ENCODE assay signal across 11 mouse cellular contexts in the genomic region with DNA sequence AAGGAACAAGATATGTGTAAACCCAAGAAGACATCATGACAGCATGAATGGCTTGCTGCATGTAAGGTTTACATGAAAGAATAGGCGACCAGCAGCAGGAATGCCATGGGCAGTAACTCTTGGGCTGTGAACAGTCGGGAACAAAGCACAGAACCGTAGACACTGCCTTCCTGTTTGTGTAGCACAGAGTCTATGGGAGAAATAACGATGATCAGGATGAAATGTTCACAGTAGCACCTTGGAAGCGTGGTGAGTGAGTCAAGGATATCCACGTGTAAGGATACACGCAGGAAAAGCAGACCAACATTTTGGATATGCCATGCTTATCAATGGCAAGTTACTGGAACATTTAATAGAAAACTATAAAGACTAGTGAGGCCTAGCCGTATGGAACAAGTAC. TPM values are rescaled to one million over a fixed set of nuclear protein-coding genes. Genes with fewer than 3 reads are reported as not detected.
DNase-seq lines count a peak whose midpoint lies in the region; ATAC-seq lines count a peak whose summit lies in the region.
"Had no signal": no experiment of that assay in that cellular context is flagged by ENCODE, and none has a peak within 500 bp of the region (broad histone marks: within the 10 kb centered on the region; RNA-seq: fewer than 3 reads in every experiment).

No protein-coding gene starts in this region.

- H3K4me1 ChIP-seq in midbrain, embryonic 12.5 days = peaks cover 8% of the 10 kb centered on the region
- peaks cover 7% of the 10 kb centered on the region; the same call in 1 of the 2 replicates for H3K4me1 ChIP-seq in midbrain, embryonic 11.5 days (ENCODE audit: control insufficient read depth, insufficient read depth, low read length)
- peaks cover 17% of the 10 kb centered on the region for H3K4me1 ChIP-seq in hindbrain, embryonic 15.5 days (replicated peaks)
- H3K4me1 ChIP-seq in neural tube, embryonic 14.5 days (ENCODE audit: control insufficient read depth, insufficient read depth, low read length) = peaks cover 12% of the 10 kb centered on the region

- no peak for ATAC-seq in midbrain, embryonic 12.5 days (ENCODE audit: low FRiP score, low read depth)
- no peak for ATAC-seq in midbrain, embryonic 11.5 days (ENCODE audit: low FRiP score)
- ATAC-seq in hindbrain, embryonic 15.5 days (ENCODE audit: low FRiP score, low read depth) = no peak
- no peak for ATAC-seq in neural tube, embryonic 14.5 days (ENCODE audit: low read depth)

- 0 out of 2 replicates have a peak overlapping the region, but pooled peaks have one; percentile 9 for H3K4me2 ChIP-seq in midbrain, embryonic 12.5 days (replicated peaks)
- H3K4me2 ChIP-seq in midbrain, embryonic 11.5 days = no peak overlapping the region
- peak overlapping the region; percentile 70 for H3K4me2 ChIP-seq in hindbrain, embryonic 15.5 days
- H3K4me2 ChIP-seq in neural tube, embryonic 14.5 days (ENCODE audit: low read depth, low read length) = peak overlapping the region; percentile 31

- no peak overlapping the region for H3K27ac ChIP-seq in midbrain, embryonic 12.5 days (replicated peaks)
- no peak overlapping the region for H3K27ac ChIP-seq in midbrain, embryonic 11.5 days (ENCODE audit: low read depth, low read length)
- H3K27ac ChIP-seq in hindbrain, embryonic 15.5 days (replicated peaks) = no peak overlapping the region
- H3K27ac ChIP-seq in neural tube, embryonic 14.5 days (ENCODE audit: low read depth, low read length) = no peak overlapping the region

- intact Hi-C loops in heart, postnatal 14 days (cut with DNase I) = loop anchor here (5.0 kb wide), 3 partner anchors 48 to 112 kb away; a partner anchor contains a TSS
- intact Hi-C loops in left cerebral cortex, postnatal 25 days (cut with DNase I) = loop anchor here (5.0 kb wide), 1 partner anchor 112 kb away; a partner anchor contains a TSS

- no peaks in the 10 kb centered on the region for H3K36me3 ChIP-seq in midbrain, embryonic 12.5 days
- no peaks in the 10 kb centered on the region for H3K36me3 ChIP-seq in midbrain, embryonic 11.5 days (ENCODE audit: control insufficient read depth, insufficient read depth, low read length)
- H3K36me3 ChIP-seq in hindbrain, embryonic 15.5 days = no peaks in the 10 kb centered on the region
- H3K36me3 ChIP-seq in neural tube, embryonic 14.5 days (ENCODE audit: control insufficient read depth, insufficient read depth, low read length) = no peaks in the 10 kb centered on the region
- H3K36me3 ChIP-seq: G1E had no signal

- peaks cover 7% of the 10 kb centered on the region for H3K27me3 ChIP-seq in midbrain, embryonic 12.5 days
- H3K27me3 ChIP-seq in midbrain, embryonic 11.5 days (ENCODE audit: control insufficient read depth, insufficient read depth, low read length) = no peaks in the 10 kb centered on the region; the same call in 1 of the 2 replicates
- no peaks in the 10 kb centered on the region for H3K27me3 ChIP-seq in hindbrain, embryonic 15.5 days
- no peaks in the 10 kb centered on the region for H3K27me3 ChIP-seq in neural tube, embryonic 14.5 days (ENCODE audit: control insufficient read depth, insufficient read depth, low read length)

- DNase-seq in heart, adult 11 months = peak; percentile 86
- no peak for DNase-seq in heart, postnatal 14 days
- no peak for DNase-seq in midbrain, embryonic 11.5 days (ENCODE audit: low spot score, missing footprints)
- DNase-seq in retina, postnatal 1 day = no peak
- no peak for DNase-seq in left cerebral cortex, postnatal 25 days (ENCODE audit: low spot score in 2 of 2)
- DNase-seq: cerebellum, postnatal 25 days; thymus, postnatal 36 days had no signal

- no peak overlapping the region for H3K4me3 ChIP-seq in midbrain, embryonic 12.5 days
- H3K4me3 ChIP-seq in midbrain, embryonic 11.5 days (ENCODE audit: low read depth, low read length) = no peak overlapping the region
- 0 out of 2 replicates have a peak overlapping the region, but pooled peaks have one; percentile 13 for H3K4me3 ChIP-seq in hindbrain, embryonic 15.5 days
- H3K4me3 ChIP-seq in neural tube, embryonic 14.5 days (ENCODE audit: low read depth, low read length) = no peak overlapping the region

- no peak overlapping the region for H3K9ac ChIP-seq in midbrain, embryonic 12.5 days (replicated peaks)
- H3K9ac ChIP-seq in midbrain, embryonic 11.5 days (ENCODE audit: low read length) = no peak overlapping the region
- H3K9ac ChIP-seq in hindbrain, embryonic 15.5 days = no peak overlapping the region
- no peak overlapping the region for H3K9ac ChIP-seq in neural tube, embryonic 14.5 days (replicated peaks; ENCODE audit: low read depth, low read length)

- WGBS in midbrain, embryonic 12.5 days = 73% methylated on average over 8 of the region's 8 CpGs
- WGBS in midbrain, embryonic 11.5 days = 72% methylated on average over 8 of the region's 8 CpGs
- 52% methylated on average over 8 of the region's 8 CpGs for WGBS in hindbrain, embryonic 15.5 days
- 38% methylated on average over 8 of the region's 8 CpGs for WGBS in neural tube, embryonic 14.5 days

- H3K9me3 ChIP-seq in midbrain, embryonic 12.5 days = no peaks in the 10 kb centered on the region
- H3K9me3 ChIP-seq in midbrain, embryonic 11.5 days (ENCODE audit: control insufficient read depth, low read length) = no peaks in the 10 kb centered on the region
- H3K9me3 ChIP-seq in hindbrain, embryonic 15.5 days = no peaks in the 10 kb centered on the region
- H3K9me3 ChIP-seq in neural tube, embryonic 14.5 days (ENCODE audit: control insufficient read depth, low read length) = no peaks in the 10 kb centered on the region
- H3K9me3 ChIP-seq: G1E had no signal

RNA-seq across cellular contexts. Expression of a gene that starts 2.6 kb away (rescaled TPM):
- 10 to 100 TPM; 18.3 to 18.6 TPM for total RNA-seq in heart, postnatal 14 days (2021)
- 17.2 and 20.7 TPM in 2 replicates for polyA plus RNA-seq in midbrain, embryonic 12.5 days (2016; fragmentation: Nextera tagmentation; extraction: Ambion mirVana)
- polyA plus RNA-seq in midbrain, embryonic 11.5 days (2014; fragmentation: Nextera tagmentation; extraction: Ambion mirVana) = 7.8 and 10.7 TPM in 2 replicates
- polyA plus RNA-seq in hindbrain, embryonic 15.5 days (2015; fragmentation: Nextera tagmentation; extraction: Ambion mirVana) = 12.5 and 15.2 TPM in 2 replicates
- 15.6 and 16.6 TPM in 2 replicates for polyA plus RNA-seq in neural tube, embryonic 14.5 days (2014; fragmentation: Nextera tagmentation; extraction: Ambion mirVana)
- total RNA-seq in left cerebral cortex, postnatal 25 days (2021) = 10 to 100 TPM; 12.5 to 15.9 TPM

RNA-seq across cellular contexts. Expression of a gene that starts 48.3 kb away (rescaled TPM):
- total RNA-seq in heart, postnatal 14 days (2021) = 1,000 to 10,000 TPM; 1,175 to 1,217 TPM
- polyA plus RNA-seq in midbrain, embryonic 12.5 days (2016; fragmentation: Nextera tagmentation; extraction: Ambion mirVana) = 49.2 and 49.9 TPM in 2 replicates
- 54.1 and 61.4 TPM in 2 replicates for polyA plus RNA-seq in midbrain, embryonic 11.5 days (2014; fragmentation: Nextera tagmentation; extraction: Ambion mirVana)
- 58.0 and 58.8 TPM in 2 replicates for polyA plus RNA-seq in hindbrain, embryonic 15.5 days (2015; fragmentation: Nextera tagmentation; extraction: Ambion mirVana)
- polyA plus RNA-seq in neural tube, embryonic 14.5 days (2014; fragmentation: Nextera tagmentation; extraction: Ambion mirVana) = 40.7 and 60.7 TPM in 2 replicates
- 10 to 100 TPM; 27.5 to 27.7 TPM for total RNA-seq in left cerebral cortex, postnatal 25 days (2021)
